Mouse (Mus musculus): ENCODE results near the gene Rab37. TPM values are rescaled to one million over a fixed set of nuclear protein-coding genes. Genes with fewer than 3 reads are reported as not detected.

The Rab37 gene
- polyA plus RNA-seq, 1 experiment from 2014 or later: 3.7 TPM

- Histone ChIP-seq H3K4me2 (ENCODE audit: low read depth, low read length) (no peak overlapping the region), H3K27ac (ENCODE audit: low read length) (no peak overlapping the region), H3K4me1 (ENCODE audit: control insufficient read depth, insufficient read depth, low read length) (no peaks in the 10 kb centered on the region), H3K9ac (ENCODE audit: low read length) (no peak overlapping the region), H3K36me3 (ENCODE audit: control insufficient read depth, insufficient read depth) (no peaks in the 10 kb centered on the region), H3K4me3 (ENCODE audit: low read length) (no peak overlapping the region), H3K27me3 (ENCODE audit: control insufficient read depth, insufficient read depth, low read length) (no peaks in the 10 kb centered on the region), H3K9me3 (replicated peaks; ENCODE audit: control insufficient read depth, low read length) (no peaks in the 10 kb centered on the region)
- no peak for ATAC-seq (replicated peaks; ENCODE audit: extremely low read depth, insufficient read depth, low FRiP score)
- WGBS: 39% methylated on average over 16 of the region's 16 CpGs
Measured at GRCm38 (mm10) chr11:115099241-115099840, 8.1 kb downstream of the Rab37 start.

- no peaks in the 10 kb centered on the region for H3K4me1 ChIP-seq (ENCODE audit: control insufficient read depth, insufficient read depth, low read length)
- H3K4me3 ChIP-seq (ENCODE audit: low read length): no peak overlapping the region
- H3K4me2 ChIP-seq (ENCODE audit: low read depth, low read length): no peak overlapping the region
- H3K9ac ChIP-seq (ENCODE audit: low read length): no peak overlapping the region
- H3K9me3 ChIP-seq (replicated peaks; ENCODE audit: control insufficient read depth, low read length): no peaks in the 10 kb centered on the region
- 69% methylated on average over 5 of the region's 5 CpGs for WGBS
- no peak overlapping the region for H3K27ac ChIP-seq (ENCODE audit: low read length)
- no peak for ATAC-seq (replicated peaks; ENCODE audit: extremely low read depth, insufficient read depth, low FRiP score)
- H3K36me3 ChIP-seq (ENCODE audit: control insufficient read depth, insufficient read depth): no peaks in the 10 kb centered on the region
- H3K27me3 ChIP-seq (ENCODE audit: control insufficient read depth, insufficient read depth, low read length): no peaks in the 10 kb centered on the region
Measured at GRCm38 (mm10) chr11:115100032-115100621, 8.9 kb downstream of the Rab37 start.

GRCm38 (mm10) chr11:115100741-115101140, 9.5 kb downstream of the Rab37 start:
- no peak overlapping the region for H3K27ac ChIP-seq (ENCODE audit: low read length)
- H3K9ac ChIP-seq (ENCODE audit: low read length): no peak overlapping the region
- H3K27me3 ChIP-seq (ENCODE audit: control insufficient read depth, insufficient read depth, low read length): no peaks in the 10 kb centered on the region
- H3K9me3 ChIP-seq (replicated peaks; ENCODE audit: control insufficient read depth, low read length): no peaks in the 10 kb centered on the region
- H3K4me1 ChIP-seq (ENCODE audit: control insufficient read depth, insufficient read depth, low read length): no peaks in the 10 kb centered on the region
- H3K36me3 ChIP-seq (ENCODE audit: control insufficient read depth, insufficient read depth): no peaks in the 10 kb centered on the region
- no peak overlapping the region for H3K4me3 ChIP-seq (ENCODE audit: low read length)
- H3K4me2 ChIP-seq (ENCODE audit: low read depth, low read length): no peak overlapping the region
- ATAC-seq (replicated peaks; ENCODE audit: extremely low read depth, insufficient read depth, low FRiP score): no peak
- 79% methylated on average over 7 of the region's 7 CpGs for WGBS

GRCm38 (mm10) chr11:115101615-115102051, 10.4 kb downstream of the Rab37 start:
- Histone ChIP-seq H3K4me1 (ENCODE audit: control insufficient read depth, insufficient read depth, low read length) (no peaks in the 10 kb centered on the region), H3K4me3 (ENCODE audit: low read length) (no peak overlapping the region), H3K27ac (ENCODE audit: low read length) (no peak overlapping the region), H3K9ac (ENCODE audit: low read length) (no peak overlapping the region), H3K9me3 (replicated peaks; ENCODE audit: control insufficient read depth, low read length) (no peaks in the 10 kb centered on the region), H3K27me3 (ENCODE audit: control insufficient read depth, insufficient read depth, low read length) (no peaks in the 10 kb centered on the region), H3K4me2 (ENCODE audit: low read depth, low read length) (no peak overlapping the region), H3K36me3 (ENCODE audit: control insufficient read depth, insufficient read depth) (no peaks in the 10 kb centered on the region)
- no peak for ATAC-seq (replicated peaks; ENCODE audit: extremely low read depth, insufficient read depth, low FRiP score)
- 47% methylated on average over 6 of the region's 6 CpGs for WGBS

GRCm38 (mm10) chr11:115102116-115102515, 10.9 kb downstream of the Rab37 start:
- WGBS: 90% methylated on average over 9 of the region's 9 CpGs
- ATAC-seq (replicated peaks; ENCODE audit: extremely low read depth, insufficient read depth, low FRiP score): no peak

DNA sequence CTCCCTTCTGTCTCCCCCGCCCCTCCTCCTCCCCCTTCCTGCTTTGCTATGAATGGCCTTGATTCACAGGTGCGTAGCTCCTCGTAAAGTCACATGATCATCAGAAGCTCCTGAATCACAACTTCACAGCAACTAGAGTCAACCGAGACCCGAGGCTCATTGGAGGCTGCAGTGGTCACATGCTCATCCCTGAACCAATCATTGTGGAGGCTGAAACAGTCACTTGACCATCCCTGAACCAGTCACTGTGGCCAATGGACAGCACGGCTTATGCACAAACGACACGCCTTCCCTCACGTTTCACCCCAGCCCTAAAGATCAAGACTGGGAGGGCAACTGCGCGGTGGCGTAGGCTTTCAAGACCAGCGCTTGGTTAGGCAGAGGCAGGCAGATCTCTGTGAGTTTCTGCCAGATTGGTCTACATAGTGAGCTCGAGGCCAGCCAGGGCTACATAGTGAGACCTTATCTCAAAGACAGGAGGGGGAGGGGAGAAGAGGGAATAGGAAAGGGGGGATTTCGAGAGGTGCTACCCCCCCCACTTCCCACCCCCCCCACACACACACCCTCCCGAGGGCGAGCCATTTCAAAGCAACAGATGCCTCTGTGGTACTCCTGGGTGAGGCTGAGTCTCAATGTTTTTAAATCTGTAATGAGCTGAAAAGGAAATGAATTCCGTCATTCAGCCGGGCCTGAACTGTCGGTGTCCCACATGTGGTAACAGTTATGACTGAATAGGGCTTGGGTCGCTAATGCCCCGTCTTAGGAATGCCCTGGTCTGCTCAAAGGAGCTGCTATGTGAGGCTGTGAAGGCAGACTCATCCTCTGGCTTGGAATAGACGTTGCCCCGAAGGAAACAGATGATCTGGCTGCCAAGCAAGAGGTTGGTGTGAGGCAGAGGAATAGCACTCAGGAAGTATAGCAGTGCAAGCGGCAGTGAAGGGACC, 12.5 kb downstream of the Rab37 start:
- no peak for ATAC-seq (replicated peaks; ENCODE audit: extremely low read depth, insufficient read depth, low FRiP score)
- H3K9me3 ChIP-seq (replicated peaks; ENCODE audit: control insufficient read depth, low read length): no peaks in the 10 kb centered on the region
- no peak overlapping the region for H3K9ac ChIP-seq (ENCODE audit: low read length)
- no peaks in the 10 kb centered on the region for H3K27me3 ChIP-seq (ENCODE audit: control insufficient read depth, insufficient read depth, low read length)
- no peaks in the 10 kb centered on the region; the same call in 1 of the 2 replicates for H3K4me1 ChIP-seq (ENCODE audit: control insufficient read depth, insufficient read depth, low read length)
- H3K4me3 ChIP-seq (ENCODE audit: low read length): no peak overlapping the region
- no peak overlapping the region for H3K4me2 ChIP-seq (ENCODE audit: low read depth, low read length)
- no peaks in the 10 kb centered on the region for H3K36me3 ChIP-seq (ENCODE audit: control insufficient read depth, insufficient read depth)
- H3K27ac ChIP-seq (ENCODE audit: low read length): no peak overlapping the region
- WGBS: 81% methylated on average over 25 of the region's 25 CpGs

More at GRCm38 (mm10) chr11:115102116-115102515, 10.9 kb downstream of the Rab37 start:
- Histone ChIP-seq H3K27me3 (ENCODE audit: control insufficient read depth, insufficient read depth, low read length) (no peaks in the 10 kb centered on the region), H3K36me3 (ENCODE audit: control insufficient read depth, insufficient read depth) (no peaks in the 10 kb centered on the region), H3K4me2 (ENCODE audit: low read depth, low read length) (no peak overlapping the region), H3K4me1 (ENCODE audit: control insufficient read depth, insufficient read depth, low read length) (no peaks in the 10 kb centered on the region; the same call in 1 of the 2 replicates), H3K27ac (ENCODE audit: low read length) (no peak overlapping the region), H3K9me3 (replicated peaks; ENCODE audit: control insufficient read depth, low read length) (no peaks in the 10 kb centered on the region), H3K9ac (ENCODE audit: low read length) (no peak overlapping the region), H3K4me3 (ENCODE audit: low read length) (no peak overlapping the region)

- no peak for ATAC-seq (replicated peaks; ENCODE audit: extremely low read depth, insufficient read depth, low FRiP score)
- no peaks in the 10 kb centered on the region for H3K27me3 ChIP-seq (ENCODE audit: control insufficient read depth, insufficient read depth, low read length)
- no peak overlapping the region for H3K27ac ChIP-seq (ENCODE audit: low read length)
- H3K36me3 ChIP-seq (ENCODE audit: control insufficient read depth, insufficient read depth): no peaks in the 10 kb centered on the region
- WGBS: 71% methylated on average over 8 of the region's 8 CpGs
- no peak overlapping the region for H3K4me3 ChIP-seq (ENCODE audit: low read length)
- no peak overlapping the region for H3K9ac ChIP-seq (ENCODE audit: low read length)
- no peaks in the 10 kb centered on the region; the same call in 1 of the 2 replicates for H3K4me1 ChIP-seq (ENCODE audit: control insufficient read depth, insufficient read depth, low read length)
- H3K9me3 ChIP-seq (replicated peaks; ENCODE audit: control insufficient read depth, low read length): no peaks in the 10 kb centered on the region
- H3K4me2 ChIP-seq (ENCODE audit: low read depth, low read length): no peak overlapping the region
Measured at GRCm38 (mm10) chr11:115104769-115105563, 13.7 kb downstream of the Rab37 start.

DNA sequence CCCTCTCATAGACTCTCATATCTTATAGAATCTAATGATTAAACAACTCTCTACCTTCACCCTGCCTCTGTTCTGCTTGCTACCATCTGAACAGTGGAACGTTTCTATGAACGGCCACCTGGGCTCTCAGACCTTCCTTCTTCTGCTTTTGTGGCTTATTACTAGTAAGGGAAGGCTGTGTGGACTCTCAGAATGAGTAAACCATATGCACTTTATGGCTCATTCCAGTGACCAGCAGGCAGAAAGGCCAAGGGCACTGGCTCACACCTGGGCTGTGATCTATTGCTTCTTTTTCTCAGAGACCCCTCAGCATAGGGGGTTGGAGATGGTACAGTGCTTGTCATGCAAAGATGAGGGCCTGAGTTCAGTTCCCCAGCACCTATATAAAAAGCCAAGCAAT, 15.4 kb downstream of the Rab37 start:
- Histone ChIP-seq H3K27ac (ENCODE audit: low read length) (no peak overlapping the region), H3K36me3 (ENCODE audit: control insufficient read depth, insufficient read depth) (no peaks in the 10 kb centered on the region), H3K4me1 (ENCODE audit: control insufficient read depth, insufficient read depth, low read length) (no peaks in the 10 kb centered on the region; the same call in 1 of the 2 replicates), H3K27me3 (ENCODE audit: control insufficient read depth, insufficient read depth, low read length) (no peaks in the 10 kb centered on the region), H3K9ac (ENCODE audit: low read length) (no peak overlapping the region), H3K4me2 (ENCODE audit: low read depth, low read length) (no peak overlapping the region), H3K9me3 (replicated peaks; ENCODE audit: control insufficient read depth, low read length) (no peaks in the 10 kb centered on the region), H3K4me3 (ENCODE audit: low read length) (no peak overlapping the region)
- WGBS: 70% methylated on average over 2 of the region's 2 CpGs
- no peak for ATAC-seq (replicated peaks; ENCODE audit: extremely low read depth, insufficient read depth, low FRiP score)

Data from heart, embryonic 16.5 days (tissue).